Mouse (Mus musculus): ENCODE data around the gene Fam185a. TPM values are rescaled to one million over a fixed set of nuclear protein-coding genes. Genes with fewer than 3 reads are reported as not detected.

Fam185a gene
- polyA plus RNA-seq, 1 experiment from 2014 or later: 7.9 TPM

- Histone ChIP-seq H3K4me3 (no peak overlapping the region), H3K27me3 (replicated peaks) (no peaks in the 10 kb centered on the region), H3K27ac (no peak overlapping the region), H3K9me3 (no peaks in the 10 kb centered on the region), H3K4me2 (no peak overlapping the region), H3K36me3 (replicated peaks) (no peaks in the 10 kb centered on the region), H3K4me1 (no peaks in the 10 kb centered on the region), H3K9ac (no peak overlapping the region)
- no peak for ATAC-seq (replicated peaks)
- WGBS: 92% methylated on average over 8 of the region's 8 CpGs
These were observed 104.5 kb downstream of the Fam185a start for GRCm38 (mm10) chr5:21529110-21529720.

Other genes with a start within 250 kb of the Fam185a start
- gene Gsap, start 238.7 kb upstream of the Fam185a start, polyA plus RNA-seq (2015; fragmentation: Nextera tagmentation; extraction: Ambion mirVana): 8.5 and 10.7 TPM in 2 replicates
- 1.9 and 2.4 TPM in 2 replicates for gene Fgl2, start 52.3 kb upstream of the Fam185a start, polyA plus RNA-seq (2015; fragmentation: Nextera tagmentation; extraction: Ambion mirVana)
- gene Ccdc146, start 281 bp upstream of the Fam185a start, polyA plus RNA-seq (2015; fragmentation: Nextera tagmentation; extraction: Ambion mirVana): 0.88 and 1.1 TPM in 2 replicates
- 6.7 and 9.2 TPM in 2 replicates for gene Lrrc17, start 118.6 kb downstream of the Fam185a start, polyA plus RNA-seq (2015; fragmentation: Nextera tagmentation; extraction: Ambion mirVana)
- gene Fbxl13, start 220.7 kb downstream of the Fam185a start, polyA plus RNA-seq (2015; fragmentation: Nextera tagmentation; extraction: Ambion mirVana): 0.27 and 0.39 TPM in 2 replicates
- 58.3 and 60.2 TPM in 2 replicates for gene Armc10, start 220.9 kb downstream of the Fam185a start, polyA plus RNA-seq (2015; fragmentation: Nextera tagmentation; extraction: Ambion mirVana)

Measured in midbrain, embryonic 15.5 days (tissue).